Mouse (Mus musculus) CH12.LX (cell line): Measurements from ENCODE around the gene Tspan5. TPM values are rescaled to one million over a fixed set of nuclear protein-coding genes. Genes with fewer than 3 reads are reported as not detected.

Experiments
- DNase-seq: peaks from one replicate; pipeline ENCODE4 v3.0.0-alpha.2; 2013; ENCODE audit errors: extremely low read depth
- H3K27ac ChIP-seq: 2 replicates; pipeline ENCODE4 v1.5.1; 2012; ENCODE audit warnings: low read depth, mild to moderate bottlenecking, control low read depth, moderate library complexity; ENCODE audit not compliant: insufficient read depth
- H3K27me3 ChIP-seq: replicated peaks from 2 replicates; pipeline ENCODE3; 2012; ENCODE audit warnings: inconsistent platforms
- H3K36me3 ChIP-seq, 2 experiments: replicated peaks in 1 of 2; 2 replicates each; pipeline versions ENCODE3 to v1.6.1; 2012; ENCODE audit warnings: inconsistent platforms in 1 of 2, low read length in 1 of 2, mild to moderate bottlenecking in 1 of 2, mixed read lengths in 1 of 2, moderate library complexity in 1 of 2; ENCODE audit not compliant: control insufficient read depth in 1 of 2, insufficient read depth in 1 of 2
- H3K4me1 ChIP-seq, 2 experiments: 2 replicates each; pipeline ENCODE4 v1.6.1; 2012; ENCODE audit warnings: inconsistent platforms in 1 of 2, moderate library complexity in 1 of 2; ENCODE audit not compliant: insufficient read depth in 2 of 2, control insufficient read depth in 1 of 2
- H3K4me2 ChIP-seq: 2 replicates; pipeline ENCODE4 v1.6.1; 2012; ENCODE audit warnings: low read depth, mild to moderate bottlenecking, control low read depth; ENCODE audit not compliant: poor library complexity, insufficient read depth, severe bottlenecking
- H3K4me3 ChIP-seq, 3 experiments: fragments of 150-350 bp in 1 of 3; sonication (generic) in 1 of 3; replicated peaks in 1 of 3; 2 replicates each; pipeline versions ENCODE3 to v1.5.1; 2011 to 2012; ENCODE audit warnings: low read depth in 2 of 3, low read length in 2 of 3, mild to moderate bottlenecking in 2 of 3, moderate library complexity in 2 of 3, control low read depth in 1 of 3, improper control_type of control experiment in 1 of 3, inconsistent platforms in 1 of 3, mixed read lengths in 1 of 3; ENCODE audit not compliant: poor library complexity in 1 of 3
- H3K79me2 ChIP-seq: replicated peaks from 2 replicates; pipeline ENCODE4 v1.6.1; 2012; ENCODE audit warnings: mild to moderate bottlenecking, moderate library complexity; ENCODE audit not compliant: control insufficient read depth, poor library complexity, insufficient read depth, severe bottlenecking; ENCODE audit errors: extremely low read depth
- H3K9ac ChIP-seq: 2 replicates; pipeline ENCODE4 v1.6.1; 2012; ENCODE audit warnings: low read depth, mild to moderate bottlenecking, control low read depth, moderate library complexity; ENCODE audit not compliant: insufficient read depth
- H3K9me3 ChIP-seq: replicated peaks from 2 replicates; pipeline ENCODE3; 2012; ENCODE audit warnings: low read length, inconsistent platforms, mixed read lengths
- E2F4 ChIP-seq: IDR thresholded peaks from 2 replicates; pipeline ENCODE4 v1.6.1; 2011; ENCODE audit warnings: low read depth, low read length, improper control_type of control experiment; ENCODE audit not compliant: insufficient replicate concordance
- ELF1 ChIP-seq: IDR thresholded peaks from 2 replicates; pipeline ENCODE4 v1.6.1; 2014; ENCODE audit warnings: low read depth, mild to moderate bottlenecking, inconsistent platforms, low read length, improper control_type of control experiment
- ETS1 ChIP-seq: conservative IDR thresholded peaks from 2 replicates; pipeline ENCODE4 v1.6.1; 2012; ENCODE audit warnings: low read depth, mild to moderate bottlenecking, inconsistent platforms, low read length, improper control_type of control experiment, moderate library complexity
- GABPA ChIP-seq: IDR thresholded peaks from 2 replicates; pipeline ENCODE4 v1.6.1; 2012; ENCODE audit warnings: low read depth, low read length, improper control_type of control experiment, inconsistent platforms; ENCODE audit not compliant: insufficient replicate concordance
- HCFC1 ChIP-seq: IDR thresholded peaks from 2 replicates; pipeline ENCODE4 v1.6.1; 2012; ENCODE audit warnings: low read depth, mild to moderate bottlenecking, inconsistent platforms, low read length, improper control_type of control experiment
- JUND ChIP-seq: conservative IDR thresholded peaks from 2 replicates; pipeline ENCODE4 v1.6.1; 2011; ENCODE audit warnings: low read depth, low read length, improper control_type of control experiment
- KAT2A ChIP-seq: IDR thresholded peaks from 2 replicates; pipeline ENCODE4 v1.6.1; 2012; ENCODE audit warnings: low read length, improper control_type of control experiment, inconsistent platforms; ENCODE audit not compliant: insufficient replicate concordance
- MAFK ChIP-seq: IDR thresholded peaks from 2 replicates; pipeline ENCODE4 v1.6.1; 2011; ENCODE audit warnings: low read length, improper control_type of control experiment; ENCODE audit not compliant: insufficient replicate concordance
- MAX ChIP-seq: IDR thresholded peaks from 2 replicates; pipeline ENCODE4 v1.6.1; 2011; ENCODE audit warnings: low read length, improper control_type of control experiment
- MAZ ChIP-seq: IDR thresholded peaks from 2 replicates; pipeline ENCODE4 v1.6.1; 2012; ENCODE audit warnings: low read depth, mild to moderate bottlenecking, inconsistent platforms, low read length, improper control_type of control experiment, moderate library complexity
- MXI1 ChIP-seq: IDR thresholded peaks from 2 replicates; pipeline ENCODE4 v1.6.1; 2011; ENCODE audit warnings: mild to moderate bottlenecking, low read depth, low read length, improper control_type of control experiment
- NELFE ChIP-seq: IDR thresholded peaks from 2 replicates; pipeline ENCODE4 v1.6.1; 2011; ENCODE audit warnings: low read depth, low read length, improper control_type of control experiment
- POLR2A ChIP-seq: IDR thresholded peaks from 2 replicates; pipeline ENCODE4 v1.6.1; 2011; ENCODE audit warnings: low read depth, mild to moderate bottlenecking, improper control_type of control experiment, low read length
- RAD21 ChIP-seq: IDR thresholded peaks from 2 replicates; pipeline ENCODE4 v1.6.1; 2011; ENCODE audit warnings: low read depth, mild to moderate bottlenecking, low read length, improper control_type of control experiment, moderate library complexity
- RCOR1 ChIP-seq: conservative IDR thresholded peaks from 2 replicates; pipeline ENCODE4 v1.6.1; 2012; ENCODE audit warnings: low read depth, mild to moderate bottlenecking, inconsistent platforms, low read length, improper control_type of control experiment
- SMC3 ChIP-seq: IDR thresholded peaks from 2 replicates; pipeline ENCODE4 v1.6.1; 2011; ENCODE audit warnings: low read depth, low read length, improper control_type of control experiment
- TCF12 ChIP-seq: IDR thresholded peaks from 2 replicates; pipeline ENCODE4 v1.6.1; 2014; ENCODE audit warnings: low read depth, mild to moderate bottlenecking, inconsistent platforms, low read length, improper control_type of control experiment
- USF1 ChIP-seq: IDR thresholded peaks from 2 replicates; pipeline ENCODE4 v1.6.1; 2014; ENCODE audit warnings: low read depth, mild to moderate bottlenecking, inconsistent platforms, low read length, improper control_type of control experiment
- USF2 ChIP-seq: conservative IDR thresholded peaks from 2 replicates; pipeline ENCODE4 v1.6.1; 2011; ENCODE audit warnings: low read depth, low read length, improper control_type of control experiment
- ZKSCAN1 ChIP-seq: IDR thresholded peaks from 2 replicates; pipeline ENCODE4 v1.6.1; 2012; ENCODE audit warnings: low read depth, inconsistent platforms, low read length, improper control_type of control experiment, borderline replicate concordance
- ZNF384 ChIP-seq: IDR thresholded peaks from 2 replicates; pipeline ENCODE4 v1.6.1; 2012; ENCODE audit warnings: low read depth, low read length, improper control_type of control experiment, inconsistent platforms
- dilution Hi-C: fragments of 300-500 bp; cut with MboI; formaldehyde crosslinking; loops from 2 replicates; pipeline ENCODE4 v1.14.3; 2020; ENCODE audit warnings: low sequenced_read_pairs; ENCODE audit not compliant: extremely low pct_unique_long_range_greater_than_20kb, extremely low pct_ligation_motif_present
- in situ Hi-C: fragments of 300-500 bp; cut with MboI; formaldehyde crosslinking; loops from 3 replicates; pipeline ENCODE4 v1.14.3; 2019; ENCODE audit warnings: low sequenced_read_pairs, low pct_ligation_motif_present, low pct_unique_long_range_greater_than_20kb, mixed read lengths
- polyA plus RNA-seq: library from polyadenylated mRNA; unstranded; fragments of >175 nt; gene quantifications from 2 replicates; pipeline ENCODE4 v1.2.1, GENCODE M21; 2012; ENCODE audit warnings: low read depth; ENCODE audit not compliant: insufficient read length
- total RNA-seq, 2 experiments: library from RNA; depleted of rRNA; stranded (reverse); fragments of 300-350 nt in 1 of 2; fragments of >200 nt in 1 of 2; gene quantifications; 2 replicates each; pipeline ENCODE4 v1.2.3; 2012 to 2014

Tspan5 gene
- total and polyA plus RNA-seq, 3 experiments, result 17.2 to 43.1 (median 25.9) TPM

DNA sequence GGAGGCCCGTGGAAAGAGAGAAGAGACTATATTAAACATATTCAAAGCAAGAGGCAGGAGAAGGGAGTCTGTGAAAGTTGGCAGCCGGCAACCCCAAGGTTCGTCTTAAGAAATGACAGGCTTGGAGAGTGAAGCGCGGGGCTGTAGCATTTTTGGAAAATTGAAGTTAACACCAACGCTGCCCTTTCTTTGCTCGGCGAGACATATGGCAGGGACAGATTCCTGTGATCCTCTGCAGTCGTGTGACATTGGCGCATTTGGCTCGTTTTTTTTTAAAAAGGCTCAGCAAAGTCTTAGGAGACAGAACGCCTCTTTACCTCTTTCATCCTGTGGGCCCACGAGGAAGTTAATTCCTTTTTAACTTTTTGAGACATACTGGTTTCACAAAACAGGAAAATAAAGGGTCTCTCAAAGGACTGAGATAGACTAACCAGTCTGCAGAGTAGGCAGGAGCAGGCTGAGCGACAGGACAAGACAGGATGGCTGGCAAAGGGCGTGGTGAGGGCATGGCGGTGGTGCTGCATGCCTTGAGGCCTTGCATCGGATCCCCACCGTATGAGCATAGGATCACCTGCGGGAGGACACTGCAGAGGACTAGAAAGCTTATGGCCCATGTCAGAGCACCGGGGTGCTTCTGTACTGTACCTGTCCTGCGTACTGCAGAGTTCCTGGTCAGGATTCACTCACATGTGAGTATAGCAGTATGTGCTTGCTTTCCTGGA, 60.9 kb downstream of the Tspan5 start:
- Histone ChIP-seq H3K79me2 (no peaks in the 10 kb centered on the region), H3K9me3 (no peaks in the 10 kb centered on the region), H3K27ac (no peak overlapping the region)
- TF ChIP-seq GABPA (no peak), ZKSCAN1 (no peak), ELF1 (no peak), ZNF384 (no peak), MAZ (no peak), ETS1 (no peak), KAT2A (no peak), JUND (no peak), USF1 (no peak), MAX (no peak), SMC3 (no peak), MAFK (no peak), RCOR1 (no peak), MXI1 (no peak)
- TF ChIP-seq, all 38 proteins: peak for 0
- in situ Hi-C loops (no loop called here), dilution Hi-C loops (no loop called here)
- Histone ChIP-seq H3K27me3 (no peaks in the 10 kb centered on the region), H3K4me2 (no peak overlapping the region), H3K4me3 (no peak overlapping the region), H3K36me3 (peaks cover 0 to 25% of the 10 kb centered on the region in 2 experiments), H3K9ac (no peak overlapping the region), H3K4me1 (peaks cover 8 to 35% of the 10 kb centered on the region in 2 experiments)
- no peak for DNase-seq

DNA sequence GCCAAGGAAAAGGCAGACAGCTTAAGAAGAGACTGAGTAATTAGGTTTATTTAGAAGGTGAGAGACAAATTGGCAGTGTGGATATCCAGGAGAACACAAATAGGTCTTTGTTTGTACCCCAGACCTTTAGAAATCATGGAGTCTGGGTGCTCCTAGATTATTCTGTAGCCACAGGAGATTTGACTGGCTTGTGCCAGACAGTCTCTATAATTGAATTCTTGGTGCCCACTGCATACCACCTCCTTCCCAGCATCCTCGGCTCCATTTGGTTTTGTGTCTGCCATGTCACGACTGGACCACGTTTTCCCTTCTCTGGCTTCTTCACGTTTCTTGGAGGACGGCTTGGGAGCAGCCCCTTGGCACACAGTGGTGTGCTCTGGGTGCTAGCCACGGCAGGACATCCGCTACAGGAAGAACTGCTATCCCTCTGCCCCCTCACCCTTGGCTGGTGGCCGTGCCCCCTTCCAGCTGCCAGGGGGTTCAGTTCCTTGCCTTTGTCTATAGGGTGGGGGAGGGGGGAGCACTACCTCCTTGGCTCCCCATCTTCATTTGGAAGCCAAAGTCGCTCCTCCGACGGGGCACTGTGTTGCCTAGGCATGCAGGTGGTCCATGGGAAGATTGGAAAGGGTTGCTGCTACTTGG, 61.6 kb downstream of the Tspan5 start:
- Histone ChIP-seq H3K27me3 (no peaks in the 10 kb centered on the region), H3K9me3 (no peaks in the 10 kb centered on the region), H3K4me2 (no peak overlapping the region), H3K27ac (no peak overlapping the region), H3K36me3 (peaks cover 0 to 25% of the 10 kb centered on the region in 2 experiments), H3K4me1 (peaks cover 6 to 35% of the 10 kb centered on the region in 2 experiments), H3K9ac (no peak overlapping the region), H3K79me2 (no peaks in the 10 kb centered on the region), H3K4me3 (no peak overlapping the region)
- no peak for DNase-seq
- in situ Hi-C loops, result no loop called here
- TF ChIP-seq ZNF384 (no peak), ELF1 (no peak), E2F4 (no peak), NELFE (no peak), USF1 (no peak), ZKSCAN1 (no peak), MAZ (no peak), USF2 (no peak), HCFC1 (no peak), RCOR1 (no peak), GABPA (no peak), RAD21 (no peak), TCF12 (no peak), POLR2A (no peak)
- dilution Hi-C loops, result no loop called here
